In the genomic region with DNA sequence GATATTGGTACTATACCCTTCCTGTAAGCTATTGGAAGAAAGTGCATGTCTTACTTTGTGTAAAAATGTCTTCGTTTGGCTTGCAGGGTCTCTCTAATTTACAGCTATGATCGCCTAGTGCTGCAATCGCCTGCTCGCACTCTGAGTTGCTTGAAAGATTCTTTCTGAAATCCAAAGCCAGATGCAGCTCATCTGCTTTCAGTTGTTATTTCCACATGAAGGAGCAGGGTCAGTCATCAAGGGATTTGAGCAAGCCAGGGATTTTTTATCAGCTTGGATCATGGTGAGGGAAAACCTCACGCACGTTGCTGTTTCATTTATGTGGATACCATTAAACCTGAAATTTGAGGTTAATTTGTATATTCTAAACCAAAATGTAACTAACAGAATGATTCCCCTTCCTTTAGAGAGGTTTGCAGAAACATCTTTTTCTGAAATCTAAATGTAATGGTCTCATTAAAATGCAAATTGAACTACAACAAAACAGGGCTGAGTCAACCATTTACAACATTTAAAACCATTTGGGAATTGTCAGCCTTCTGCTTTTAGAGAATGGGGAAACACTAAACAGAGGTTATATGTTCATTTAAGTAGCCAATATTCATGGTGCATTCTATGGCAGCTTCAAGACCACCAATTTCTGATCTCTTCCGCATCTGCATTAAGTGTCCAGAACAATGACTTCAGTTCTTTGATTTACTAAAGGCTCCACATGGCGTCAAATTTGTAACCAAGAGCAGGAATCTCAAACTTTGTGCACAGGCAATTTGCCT, we compare ENCODE assay signal across 19 mouse cellular contexts.
DNase-seq lines count a peak whose midpoint lies in the region; ATAC-seq lines count a peak whose summit lies in the region.
"Had no signal": no experiment of that assay in that cellular context is flagged by ENCODE, and none has a peak within 500 bp of the region (broad histone marks: within the 10 kb centered on the region; RNA-seq: fewer than 3 reads in every experiment).

No protein-coding gene starts in this region.

- H3K4me2 ChIP-seq in hindbrain, embryonic 13.5 days, result no peak overlapping the region

- H3K36me3 ChIP-seq in hindbrain, embryonic 13.5 days, result no peaks in the 10 kb centered on the region
- H3K36me3 ChIP-seq in hindbrain, embryonic 10.5 days, result no peaks in the 10 kb centered on the region

- peak overlapping the region; percentile 66 for H3K27ac ChIP-seq in hindbrain, embryonic 13.5 days
- no peak overlapping the region for H3K27ac ChIP-seq in hindbrain, embryonic 10.5 days

- H3K4me1 ChIP-seq in hindbrain, embryonic 13.5 days (replicated peaks), result peaks cover 12% of the 10 kb centered on the region
- H3K4me1 ChIP-seq in hindbrain, embryonic 10.5 days (replicated peaks), result no peaks in the 10 kb centered on the region
- H3K4me1 ChIP-seq: megakaryocyte, embryonic 14.5 days had no signal

- H3K9ac ChIP-seq in hindbrain, embryonic 13.5 days, result no peak overlapping the region
- H3K9ac ChIP-seq: forebrain, postnatal 0 days; liver, postnatal 0 days had no signal

- no peak overlapping the region for H3K4me3 ChIP-seq in hindbrain, embryonic 13.5 days
- H3K4me3 ChIP-seq in hindbrain, embryonic 10.5 days, result no peak overlapping the region
- H3K4me3 ChIP-seq: megakaryocyte, embryonic 14.5 days had no signal

- H3K9me3 ChIP-seq in hindbrain, embryonic 13.5 days, result no peaks in the 10 kb centered on the region
- no peaks in the 10 kb centered on the region for H3K9me3 ChIP-seq in hindbrain, embryonic 10.5 days
- H3K9me3 ChIP-seq: megakaryocyte, embryonic 14.5 days had no signal

- peak; percentile 23; the same call in 1 of the 2 replicates for ATAC-seq in hindbrain, embryonic 13.5 days (ENCODE audit: low FRiP score)
- ATAC-seq: forebrain, postnatal 0 days; liver, postnatal 0 days; Patski had no signal

- DNase-seq in hindbrain, embryonic 10.5 days (ENCODE audit: low spot score), result no peak
- peak; percentile 13 for DNase-seq in ES-CJ7 (ENCODE audit: low read depth, low spot score)
- peak; percentile 27 for DNase-seq in brain, adult 2 months (ENCODE audit: low read depth, low spot score)
- peak; percentile 54 for DNase-seq in lung, postnatal 36 days
- DNase-seq in right cerebral cortex, postnatal 10 days (ENCODE audit: low spot score in 2 of 2), result no peak
- no peak for DNase-seq in ovary, postnatal 14 days (ENCODE audit: low spot score)
- no peak for DNase-seq in thymus, adult 18-20 months
- DNase-seq: B cell, adult 2 months; cerebellum, adult 11-12 months; cerebellum, postnatal 36 days; forebrain, postnatal 0 days; kidney, adult 8-10 months; kidney, postnatal 36 days; liver; liver, postnatal 0 days; thymus, postnatal 36 days had no signal

- WGBS in hindbrain, embryonic 13.5 days, result 64% methylated on average over 8 of the region's 8 CpGs
- WGBS in hindbrain, embryonic 10.5 days, result 81% methylated on average over 8 of the region's 8 CpGs

- no peaks in the 10 kb centered on the region for H3K27me3 ChIP-seq in hindbrain, embryonic 13.5 days
- no peaks in the 10 kb centered on the region for H3K27me3 ChIP-seq in hindbrain, embryonic 10.5 days (ENCODE audit: insufficient read depth, poor library complexity, severe bottlenecking)
- H3K27me3 ChIP-seq: megakaryocyte, embryonic 14.5 days; Patski had no signal

Comparison
In these comparisons a context has a peak if more than half of its experiments do, and no peak if none do; other contexts are left out.
1. DNase-seq: peak in ES-CJ7 (single experiment), brain, adult 2 months (single experiment) and lung, postnatal 36 days (single experiment); none in hindbrain, embryonic 10.5 days (single experiment), right cerebral cortex, postnatal 10 days (0 of 2), ovary, postnatal 14 days (single experiment) and thymus, adult 18-20 months (0 of 2).